Mouse (Mus musculus): ENCODE measurements around the gene Mtpn. TPM values are rescaled to one million over a fixed set of nuclear protein-coding genes. Genes with fewer than 3 reads are reported as not detected.

Mtpn gene
- 100 to 1,000 TPM; 313 to 317 TPM for total RNA-seq (2021)
- long read RNA-seq, transcript Mtpn-201 (4 exons, 3,960 nt), result major isoform, 98 of 124 reads
- long read RNA-seq, partial matches to known transcripts, result 2 of 124 reads
- long read RNA-seq, other reads (novel, unspliced or antisense), result 24 of 124 reads

DNA sequence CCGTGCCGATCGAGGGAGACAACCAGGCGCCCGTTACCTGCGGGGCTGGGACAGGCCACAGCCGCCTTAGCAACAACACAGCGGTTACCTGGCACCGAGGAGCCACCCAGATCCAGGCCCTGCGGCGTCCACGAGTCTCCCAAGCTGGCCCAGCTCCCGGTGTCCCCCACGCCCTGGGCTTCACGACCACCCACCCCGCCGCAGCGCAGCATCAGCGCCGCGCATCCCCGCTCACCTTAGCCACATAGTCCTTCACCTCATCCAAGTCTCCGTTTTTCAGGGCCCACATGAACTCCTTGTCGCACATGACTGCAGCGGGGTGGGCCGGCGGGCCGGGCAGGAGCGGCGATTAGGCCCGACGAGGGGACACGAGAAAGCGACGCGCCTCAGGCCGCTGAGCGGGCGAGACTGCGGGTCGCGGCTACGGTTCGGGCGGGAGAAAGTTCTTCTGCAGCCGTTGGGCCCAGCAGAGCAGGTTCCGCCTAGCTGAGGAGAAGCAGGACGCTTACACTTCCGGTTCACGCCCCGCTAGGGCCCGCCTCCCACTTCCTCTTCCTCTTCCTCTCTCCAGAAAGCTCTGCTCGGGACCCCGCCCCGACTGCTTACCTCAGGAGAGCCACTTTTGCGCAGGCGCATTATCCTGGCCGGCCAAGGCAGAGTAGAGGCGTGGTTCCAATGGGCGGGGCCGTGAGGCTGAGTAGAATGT is at the start of gene Mtpn:
Gene Mtpn, minus strand, starts transcription at position 585 of the 706 bp plus-strand sequence.
- peak; percentile 95 to 97 for DNase-seq (ENCODE audit: low spot score in 2 of 2)

DNA sequence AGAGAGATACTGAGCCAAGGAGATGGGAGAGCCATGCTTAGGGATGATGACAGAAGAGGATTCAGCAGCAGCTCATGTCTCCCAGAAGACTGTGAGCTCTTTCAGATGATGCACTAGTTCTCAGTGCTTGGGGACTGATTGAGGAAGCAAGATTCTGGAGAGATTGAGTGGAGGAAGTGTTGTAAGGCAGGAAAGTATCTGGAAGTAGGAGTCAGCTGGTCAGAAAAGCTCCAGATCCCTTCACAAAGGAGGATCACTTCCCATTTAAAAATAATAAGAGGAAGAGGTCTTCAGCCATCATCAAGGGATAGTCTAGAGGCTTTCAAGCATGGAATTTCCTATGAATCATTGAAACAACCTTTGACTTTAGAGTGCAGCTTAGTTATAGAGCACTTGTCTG is 29.0 kb upstream of the Mtpn start:
- DNase-seq (ENCODE audit: low spot score in 2 of 2), result no peak

DNA sequence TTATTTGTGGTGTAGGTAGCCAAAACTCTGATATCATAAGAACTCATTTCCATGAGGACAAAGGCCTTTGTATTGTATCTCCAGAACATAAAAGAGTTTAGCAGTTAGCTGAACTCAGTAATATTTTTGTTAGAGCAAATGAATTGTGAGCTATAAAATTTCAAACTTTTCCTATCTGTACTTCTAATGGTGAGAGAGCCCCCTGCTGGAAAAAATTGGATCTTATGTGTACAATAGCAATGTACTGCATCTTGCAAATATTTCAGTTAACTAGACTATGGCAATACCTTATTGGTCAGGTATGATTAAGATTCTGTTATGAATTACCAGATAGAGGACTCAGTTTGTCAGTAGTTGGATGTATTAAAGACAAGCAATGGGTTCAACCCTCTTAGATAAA is 28.1 kb upstream of the Mtpn start:
- DNase-seq (ENCODE audit: low spot score in 2 of 2), result peak; percentile 15 to 48

DNA sequence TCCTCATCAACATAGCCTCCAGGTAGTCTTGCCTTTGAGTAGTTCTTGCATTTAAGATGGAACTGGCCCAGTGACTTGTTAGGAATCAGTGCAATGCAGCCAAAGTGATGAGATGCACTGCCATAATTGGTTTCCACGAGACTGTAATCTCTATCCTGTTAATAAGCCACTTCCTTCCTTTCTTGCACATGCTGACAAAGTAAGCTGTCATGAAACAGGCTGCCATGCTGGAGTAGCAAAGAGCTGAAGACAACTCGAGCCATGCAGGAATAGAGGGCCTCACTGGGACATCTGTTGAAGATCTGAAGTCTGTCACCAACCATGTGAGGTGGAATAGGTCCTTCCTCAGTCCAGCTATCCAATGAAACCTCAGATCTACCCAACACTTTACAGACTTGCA is 20.3 kb upstream of the Mtpn start:
- DNase-seq (ENCODE audit: low spot score in 2 of 2), result no peak

DNA sequence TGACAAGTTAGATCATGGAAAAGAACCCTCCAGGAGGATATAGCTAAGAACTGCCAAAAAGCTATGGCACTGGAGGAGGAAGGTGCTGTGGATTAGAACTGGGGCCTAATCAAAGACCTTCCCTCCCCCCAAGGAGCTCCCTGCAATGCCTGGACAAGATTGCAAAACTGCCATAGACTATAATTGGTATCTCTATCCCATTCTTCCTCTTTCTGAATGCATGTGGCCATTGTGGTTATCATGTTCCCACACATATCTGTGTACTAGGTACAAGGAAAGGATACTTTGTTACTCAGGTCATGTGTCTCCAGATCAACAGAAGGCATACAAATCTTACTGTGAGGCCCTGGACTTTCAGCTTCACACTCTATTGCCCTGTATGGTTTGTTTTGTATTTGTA is 4.7 kb upstream of the Mtpn start:
- no peak for DNase-seq (ENCODE audit: low spot score in 2 of 2)

DNA sequence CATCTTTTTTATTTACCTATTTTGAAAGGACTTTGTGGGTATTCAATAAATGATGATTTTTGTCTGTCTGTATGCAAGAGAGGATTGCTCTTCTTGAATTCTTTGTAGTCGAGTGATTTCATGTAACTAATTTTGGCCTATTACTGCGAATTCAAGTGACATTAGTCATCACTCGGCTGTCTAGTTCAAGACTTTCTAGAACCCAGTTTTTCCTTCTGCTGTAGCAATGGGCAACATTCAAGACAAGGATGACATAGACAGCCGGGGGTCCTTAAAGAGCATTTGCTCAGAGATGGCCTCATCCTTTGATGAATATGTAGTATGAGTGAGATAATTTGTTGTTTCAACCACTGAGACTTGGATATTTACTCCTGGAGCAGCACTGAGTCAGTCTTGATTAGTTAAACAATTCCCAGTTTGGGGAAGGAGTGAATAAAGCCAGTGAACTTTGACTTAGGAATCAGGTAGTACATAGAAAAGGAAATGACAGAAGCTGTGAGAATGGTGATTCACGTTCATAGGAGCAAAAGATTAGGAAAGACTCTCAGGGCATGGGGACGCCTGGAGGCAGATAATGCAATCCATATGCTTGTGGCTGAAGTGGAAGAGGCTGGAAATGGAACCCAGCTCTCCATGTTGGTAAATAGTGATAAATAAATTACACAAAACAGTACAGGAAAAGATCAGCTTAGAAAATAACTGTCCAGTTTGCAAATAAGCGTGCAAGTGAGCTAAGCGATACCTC is 3.1 kb upstream of the Mtpn start:
- no peak for DNase-seq (ENCODE audit: low spot score in 2 of 2)

DNA sequence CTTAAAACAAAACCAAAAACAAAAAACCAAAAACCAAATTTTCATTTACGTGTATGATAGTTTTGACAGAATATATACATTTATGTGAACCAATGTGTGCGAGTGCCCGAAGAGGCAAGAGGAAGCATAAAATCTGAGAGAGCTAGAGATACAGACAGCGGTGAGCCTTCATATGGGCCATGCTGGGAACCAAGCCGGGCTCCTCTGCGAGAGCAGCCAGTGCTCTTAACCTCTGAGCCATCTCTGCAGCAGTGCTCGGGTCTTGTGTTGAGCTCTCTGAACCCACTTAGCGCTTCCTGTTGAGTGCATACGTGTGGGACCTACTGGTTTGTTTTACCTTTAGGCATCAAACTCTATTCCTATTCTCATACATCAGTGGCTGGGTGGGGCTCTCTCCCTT is 689 bp upstream of the Mtpn start:
- DNase-seq (ENCODE audit: low spot score in 2 of 2), result no peak

DNA sequence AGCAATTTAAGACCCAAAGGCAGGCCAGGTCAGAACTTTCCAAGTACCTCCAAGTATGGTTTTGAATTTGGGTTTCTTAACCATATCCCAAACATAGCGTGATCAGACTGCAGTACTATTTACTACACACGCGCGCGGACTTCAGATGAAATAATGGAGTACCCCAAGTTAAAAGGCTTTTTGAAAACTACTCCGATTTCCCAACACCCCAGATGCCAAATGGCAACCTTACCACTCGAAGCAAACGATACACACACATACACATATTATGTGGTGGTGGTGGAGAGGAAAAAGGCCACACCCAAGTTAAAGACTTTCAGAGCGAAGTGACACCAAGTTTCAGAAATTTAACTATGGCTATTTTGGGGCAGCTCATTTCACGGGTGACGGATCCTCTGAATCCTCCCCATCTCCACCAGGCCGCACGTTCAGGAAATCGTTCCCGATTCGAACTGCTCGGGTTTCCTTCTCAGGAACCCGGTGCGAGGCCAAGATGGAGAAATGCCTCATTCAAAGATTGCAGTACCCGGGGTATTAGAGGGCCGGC is 858 bp downstream of the Mtpn start:
- peak in 1 of 2 experiments; percentile 42 for DNase-seq (ENCODE audit: low spot score in 2 of 2)

DNA sequence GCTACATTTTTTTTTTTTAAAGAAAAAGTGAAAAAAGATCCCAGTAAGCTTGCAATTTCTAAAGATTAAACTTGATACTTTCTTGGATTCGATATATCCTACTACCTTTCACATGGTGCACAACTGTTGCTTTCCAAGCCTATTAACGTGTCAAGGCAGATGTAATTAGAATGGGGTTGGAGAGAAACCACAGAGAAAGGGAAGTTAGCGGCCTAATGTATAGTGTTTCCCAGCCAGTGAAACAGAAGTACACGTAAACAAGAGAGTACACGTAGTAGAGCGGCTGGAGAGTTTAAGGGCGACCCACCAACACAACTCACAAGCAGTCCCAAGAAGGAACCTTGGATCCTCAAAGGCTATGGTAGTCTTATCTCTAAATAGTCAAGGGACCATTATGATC is 3.7 kb downstream of the Mtpn start:
- DNase-seq (ENCODE audit: low spot score in 2 of 2), result no peak

DNA sequence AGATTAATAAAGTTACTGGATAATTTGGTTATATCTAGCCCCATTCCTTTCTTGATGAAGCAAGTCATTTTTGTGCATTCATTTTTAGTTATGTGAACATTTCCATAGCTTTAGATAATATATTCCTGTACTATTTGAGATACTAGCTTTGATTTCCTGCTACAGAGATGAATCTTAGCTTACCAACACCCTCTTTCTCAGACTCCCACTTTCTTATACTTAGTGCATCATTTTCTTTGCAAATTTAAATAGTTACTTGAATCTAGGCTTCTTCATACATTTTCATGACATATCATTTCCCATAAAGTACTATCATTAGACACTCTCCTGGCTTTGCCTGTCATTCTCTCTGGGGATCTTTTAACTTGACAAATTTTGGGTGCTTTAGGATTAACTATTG is 26.3 kb downstream of the Mtpn start:
- no peak for DNase-seq (ENCODE audit: low spot score in 2 of 2)

DNA sequence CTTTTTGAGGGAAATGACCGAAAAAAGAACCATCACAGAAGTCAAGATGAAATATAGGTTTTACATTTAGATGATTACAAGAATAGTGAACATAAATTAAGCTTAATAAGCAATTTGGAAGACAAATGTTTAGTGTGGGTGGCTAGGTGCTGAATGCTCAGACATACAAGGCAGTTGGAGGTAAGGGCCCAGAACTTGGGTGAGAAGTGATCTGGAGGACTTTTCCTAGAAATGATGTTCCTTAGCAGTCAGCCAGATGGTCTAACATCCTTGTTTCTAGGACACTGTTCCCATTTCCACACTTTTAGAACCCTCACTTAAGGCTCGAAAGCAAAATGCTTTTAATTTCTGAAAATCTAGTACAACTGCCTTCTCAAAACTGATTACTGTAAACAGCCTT is 34.9 kb downstream of the Mtpn start:
- DNase-seq (ENCODE audit: low spot score in 2 of 2), result no peak

DNA sequence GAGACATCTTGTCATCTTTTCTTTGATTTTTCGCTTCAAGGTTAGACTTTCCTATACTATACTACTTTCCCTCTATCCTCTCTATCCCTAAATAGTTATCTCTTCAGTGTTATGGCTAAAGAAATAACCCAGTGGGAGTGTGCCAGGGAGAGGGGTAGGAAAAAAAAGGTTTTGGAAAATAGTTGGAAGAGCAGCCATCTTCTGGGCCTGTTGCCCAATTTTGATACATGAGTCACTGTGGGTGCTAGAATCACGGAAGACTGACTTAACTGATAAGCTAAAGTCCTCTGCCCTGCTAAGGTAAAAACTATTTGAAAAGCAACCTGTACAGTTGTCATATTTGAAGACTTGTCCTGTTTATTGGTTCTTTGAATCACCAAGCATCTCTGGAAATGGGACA is 36.8 kb downstream of the Mtpn start:
- DNase-seq (ENCODE audit: low spot score in 2 of 2), result no peak

DNA sequence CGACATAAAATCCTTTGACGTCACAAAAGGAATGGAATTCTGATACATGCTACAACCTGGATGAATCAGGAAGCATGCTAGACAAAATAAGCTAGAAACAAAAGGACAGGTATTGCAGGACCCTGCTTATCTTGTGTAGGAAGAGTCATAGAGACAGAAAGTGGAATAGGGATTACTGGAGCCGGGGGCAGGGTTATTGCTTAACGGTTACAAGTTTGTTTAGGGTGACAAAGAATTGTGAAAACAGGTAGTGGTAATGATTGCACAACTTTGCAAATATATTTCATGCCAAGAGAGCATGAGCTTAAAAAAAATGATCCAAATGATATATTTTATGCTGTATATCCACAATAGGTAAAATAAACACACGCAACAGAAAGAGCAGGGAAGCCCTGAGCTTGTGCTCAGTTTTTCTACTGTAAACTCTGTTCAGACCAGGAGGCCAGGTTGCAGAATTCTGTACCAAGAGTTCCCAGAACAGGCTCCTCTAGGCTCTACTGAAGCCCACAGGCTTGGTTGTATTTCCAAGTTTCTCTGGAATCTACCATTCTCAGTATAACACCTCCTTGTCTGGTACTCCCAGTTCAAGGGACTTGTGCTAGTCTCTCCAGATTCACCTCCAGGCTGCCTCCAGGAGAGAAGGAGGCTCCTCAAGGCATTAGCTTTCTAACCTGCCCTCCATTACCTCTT is 39.6 kb downstream of the Mtpn start:
- DNase-seq (ENCODE audit: low spot score in 2 of 2), result no peak

DNA sequence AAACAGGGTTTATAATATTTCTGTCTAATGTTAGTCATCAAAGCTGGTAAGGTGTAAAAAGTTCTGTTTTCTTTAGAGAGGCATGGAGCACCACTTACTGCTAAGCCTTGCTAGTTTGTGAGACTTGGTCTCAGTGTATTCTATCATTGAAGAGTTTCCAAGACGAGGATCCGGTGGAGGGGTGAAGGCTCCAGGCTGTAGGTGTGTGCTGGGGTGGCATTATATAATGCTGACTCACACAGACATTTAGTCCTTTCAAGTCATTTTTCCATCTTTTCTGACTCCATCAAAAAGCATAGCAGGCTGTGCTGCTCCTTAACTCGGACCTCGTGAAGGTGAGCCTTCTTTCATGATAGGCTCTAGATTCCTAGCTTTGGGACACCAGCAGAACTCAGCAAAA is 42.3 kb downstream of the Mtpn start:
- DNase-seq (ENCODE audit: low spot score in 2 of 2), result no peak

DNA sequence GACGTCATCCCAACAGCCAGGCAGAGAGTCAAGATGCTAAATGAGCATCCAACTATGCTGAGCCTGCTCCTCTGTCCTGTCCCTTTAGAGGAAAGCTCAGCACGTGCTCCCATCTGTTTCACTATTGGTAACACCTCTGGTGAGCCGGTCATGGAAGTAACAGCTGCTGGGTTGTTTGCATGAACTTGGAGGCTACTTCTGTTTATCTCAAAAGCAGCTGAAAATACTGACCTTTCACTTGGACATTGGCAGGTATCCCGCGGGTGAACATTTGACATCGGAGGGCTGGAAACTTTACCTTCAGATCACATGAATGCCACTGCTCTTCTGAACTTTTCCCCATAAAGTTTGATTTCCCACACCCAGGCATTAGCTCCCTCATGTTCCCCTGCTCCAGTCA is 45.8 kb downstream of the Mtpn start:
- no peak for DNase-seq (ENCODE audit: low spot score in 2 of 2)

DNA sequence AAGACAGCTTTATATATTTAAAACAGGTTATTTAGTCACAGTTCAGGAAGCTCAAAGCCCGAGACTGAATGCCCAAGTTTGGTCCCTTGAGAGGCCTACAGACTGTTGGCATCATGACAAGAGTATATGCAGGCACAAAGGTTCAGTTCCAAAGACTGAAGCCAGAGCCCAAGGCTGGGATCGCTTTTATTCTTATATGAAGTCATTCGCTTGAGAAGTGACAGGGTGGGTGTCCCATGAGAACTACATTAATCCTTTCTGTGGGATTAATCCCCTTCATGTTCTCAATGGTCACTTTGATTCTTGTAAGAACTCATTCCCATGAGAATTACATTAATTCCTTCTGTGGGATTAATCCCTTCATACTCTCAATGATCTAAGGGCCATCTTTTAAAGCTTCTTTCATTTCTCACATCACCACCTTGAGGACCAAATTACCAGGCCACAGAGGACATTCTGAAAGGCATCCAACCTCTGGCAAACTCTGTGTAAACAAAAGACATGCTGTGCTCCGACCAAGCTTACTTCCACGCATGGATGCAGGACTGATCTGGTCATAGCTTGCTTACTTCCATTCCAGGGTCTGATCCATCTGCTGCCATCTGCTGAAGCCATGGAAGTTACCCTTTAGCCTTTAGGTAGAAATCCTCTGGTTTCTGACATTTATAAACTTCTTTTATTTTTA is 59.9 kb downstream of the Mtpn start:
- DNase-seq (ENCODE audit: low spot score in 2 of 2), result no peak

DNA sequence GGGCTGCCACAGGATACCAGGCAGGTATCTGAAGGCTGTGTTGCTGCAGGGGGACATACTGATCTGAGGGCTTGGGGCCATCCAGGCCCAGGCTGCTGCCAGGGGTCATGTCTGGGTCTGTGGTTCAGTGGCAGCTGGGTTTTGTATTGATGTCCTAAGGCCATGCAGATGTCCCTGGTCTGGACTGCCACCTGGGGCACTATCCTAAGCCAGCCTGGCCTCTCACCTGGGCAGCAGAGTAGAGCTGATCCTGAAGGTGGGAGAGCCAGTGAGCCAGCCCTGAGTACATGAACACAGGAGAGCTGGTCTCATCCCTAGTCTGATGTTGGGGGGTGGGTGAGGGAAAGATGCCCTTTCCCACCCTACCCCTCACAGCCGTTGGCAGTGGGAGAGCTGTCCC is 62.9 kb downstream of the Mtpn start:
- no peak for DNase-seq (ENCODE audit: low spot score in 2 of 2)

DNA sequence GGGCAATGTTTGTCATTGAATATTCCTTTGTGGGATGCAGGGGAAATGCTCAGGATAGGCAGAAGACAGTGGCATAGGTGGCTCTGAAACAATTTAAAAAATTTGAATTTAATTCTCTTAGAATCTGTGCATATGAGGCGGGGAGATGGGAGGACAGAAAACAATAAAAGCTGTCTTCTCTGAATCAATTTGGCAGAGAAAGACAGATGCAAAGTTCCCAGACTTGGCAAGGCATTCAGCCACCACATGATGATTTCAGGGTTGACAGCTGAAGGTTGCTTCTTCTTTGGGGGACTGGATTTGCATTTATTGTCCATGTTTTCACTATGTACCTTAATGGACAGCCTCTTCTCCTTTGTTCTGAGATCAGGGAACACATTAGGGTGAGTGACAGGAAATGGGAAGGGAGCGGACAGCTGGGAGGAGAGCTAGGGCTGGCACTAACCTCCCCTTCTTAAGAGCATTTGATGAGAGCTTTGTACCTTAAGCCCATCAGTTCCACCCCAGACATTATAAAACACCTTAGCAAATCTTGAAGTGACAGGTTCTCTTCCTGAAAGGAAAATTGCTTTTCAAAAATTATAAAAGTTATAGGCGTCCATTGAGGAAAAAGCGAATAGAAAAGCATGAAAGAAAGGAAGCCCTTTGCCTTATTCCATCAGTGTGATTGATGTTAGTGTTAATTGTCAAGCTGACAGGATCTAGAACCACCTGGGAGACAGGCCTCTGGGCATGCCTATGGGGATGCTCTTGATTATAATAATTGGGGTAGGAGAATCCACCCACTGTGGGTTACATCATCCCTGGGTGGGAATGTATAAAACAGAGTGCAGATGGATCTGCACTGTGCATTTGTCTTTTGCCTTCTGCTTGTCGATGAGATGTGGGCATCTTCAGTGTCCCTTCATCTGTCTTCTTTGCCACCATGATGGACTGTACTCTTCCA is 76.0 kb downstream of the Mtpn start:
- no peak for DNase-seq (ENCODE audit: low spot score in 2 of 2)

DNA sequence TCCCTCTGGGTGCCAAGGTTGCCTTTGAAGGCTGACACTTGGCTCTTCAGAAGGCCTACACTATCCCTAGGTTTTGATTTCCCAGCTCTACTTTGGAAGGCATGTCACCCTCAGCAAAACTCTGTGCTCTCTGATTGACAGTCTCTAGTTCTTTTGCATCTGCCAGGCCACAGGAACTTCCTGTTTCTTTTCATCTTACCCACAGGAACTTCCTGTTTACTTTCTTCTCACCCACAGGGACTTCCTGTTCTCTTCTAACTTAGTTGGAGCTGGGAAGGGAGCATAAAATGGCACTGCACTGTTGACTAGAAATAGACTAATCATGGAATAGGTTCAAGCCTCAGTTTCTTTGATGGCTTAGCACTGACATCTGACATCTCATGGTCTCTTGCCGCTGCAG is 77.2 kb downstream of the Mtpn start:
- no peak for DNase-seq (ENCODE audit: low spot score in 2 of 2)

All from layer of hippocampus, postnatal 10 days (tissue).